Mouse (Mus musculus): Measurements from ENCODE around the gene Gns. TPM values are rescaled to one million over a fixed set of nuclear protein-coding genes. Genes with fewer than 3 reads are reported as not detected.

Gene Gns
- polyA plus RNA-seq, 1 experiment from 2014 or later = 54.4 TPM

GRCm38 (mm10) chr10:121427136-121427535 is 62.2 kb downstream of the Gns start:
- H3K27ac ChIP-seq = no peak overlapping the region
- H3K27me3 ChIP-seq (replicated peaks) = no peaks in the 10 kb centered on the region
- no peaks in the 10 kb centered on the region for H3K36me3 ChIP-seq
- no peak for ATAC-seq (ENCODE audit: low FRiP score, low read depth)
- WGBS = 71% methylated on average over 5 of the region's 5 CpGs
- H3K4me1 ChIP-seq = peaks cover 34% of the 10 kb centered on the region
- H3K4me2 ChIP-seq (replicated peaks) = no peak overlapping the region
- no peak overlapping the region for H3K4me3 ChIP-seq
- H3K9ac ChIP-seq = no peak overlapping the region
- H3K9me3 ChIP-seq = no peaks in the 10 kb centered on the region

GRCm38 (mm10) chr10:121428011-121428711 is 63.3 kb downstream of the Gns start:
- Histone ChIP-seq H3K27ac (no peak overlapping the region), H3K4me2 (replicated peaks) (no peak overlapping the region)

GRCm38 (mm10) chr10:121429089-121429488 is 64.2 kb downstream of the Gns start:
- ATAC-seq (ENCODE audit: low FRiP score, low read depth) = 0 out of 2 replicates have a peak, but pooled peaks have one; percentile 48

More at GRCm38 (mm10) chr10:121428011-121428711, 63.3 kb downstream of the Gns start:
- Histone ChIP-seq H3K4me3 (no peak overlapping the region), H3K4me1 (peaks cover 39% of the 10 kb centered on the region), H3K36me3 (no peaks in the 10 kb centered on the region), H3K9me3 (no peaks in the 10 kb centered on the region), H3K27me3 (replicated peaks) (no peaks in the 10 kb centered on the region), H3K9ac (no peak overlapping the region)
- ATAC-seq (ENCODE audit: low FRiP score, low read depth) = no peak
- WGBS = 86% methylated on average over 15 of the region's 15 CpGs

DNA sequence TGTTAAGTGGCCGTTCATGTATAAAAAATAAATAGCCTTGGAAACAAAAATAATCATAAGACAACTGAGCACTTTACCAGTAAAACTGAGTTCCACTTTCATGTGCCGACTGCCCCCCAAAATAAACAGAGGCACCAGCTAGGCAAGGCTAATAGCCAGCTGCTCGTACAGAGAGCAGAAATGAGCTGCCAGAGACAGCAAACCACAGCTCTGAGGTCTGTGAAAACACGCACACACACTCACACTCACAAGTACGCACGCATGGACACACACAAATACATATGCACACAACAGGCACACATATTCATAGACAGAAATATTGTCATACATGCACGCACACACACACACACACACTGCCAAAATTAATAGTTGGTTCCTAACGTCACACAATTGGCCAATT is 64.7 kb downstream of the Gns start:
- Histone ChIP-seq H3K27me3 (replicated peaks) (no peaks in the 10 kb centered on the region), H3K9ac (no peak overlapping the region), H3K4me2 (replicated peaks) (0 out of 2 replicates have a peak overlapping the region, but pooled peaks have one; percentile 29), H3K4me1 (peaks cover 30% of the 10 kb centered on the region), H3K36me3 (no peaks in the 10 kb centered on the region), H3K27ac (no peak overlapping the region), H3K4me3 (no peak overlapping the region), H3K9me3 (no peaks in the 10 kb centered on the region)
- no peak for ATAC-seq (ENCODE audit: low FRiP score, low read depth)
- WGBS = 61% methylated on average over 8 of the region's 8 CpGs

More at GRCm38 (mm10) chr10:121429089-121429488, 64.2 kb downstream of the Gns start:
- H3K27me3 ChIP-seq (replicated peaks) = no peaks in the 10 kb centered on the region
- no peak overlapping the region for H3K9ac ChIP-seq
- no peaks in the 10 kb centered on the region for H3K36me3 ChIP-seq
- H3K4me1 ChIP-seq = peaks cover 32% of the 10 kb centered on the region
- H3K27ac ChIP-seq = no peak overlapping the region
- 41% methylated on average over 2 of the region's 2 CpGs for WGBS
- H3K4me3 ChIP-seq = no peak overlapping the region
- no peaks in the 10 kb centered on the region for H3K9me3 ChIP-seq
- no peak overlapping the region for H3K4me2 ChIP-seq (replicated peaks)

- H3K9me3 ChIP-seq = no peaks in the 10 kb centered on the region
- H3K9ac ChIP-seq = no peak overlapping the region
- H3K4me1 ChIP-seq = peaks cover 30% of the 10 kb centered on the region
- 40% methylated on average over 14 of the region's 14 CpGs for WGBS
- no peaks in the 10 kb centered on the region for H3K27me3 ChIP-seq (replicated peaks)
- H3K27ac ChIP-seq = no peak overlapping the region
- ATAC-seq (ENCODE audit: low FRiP score, low read depth) = no peak
- H3K4me2 ChIP-seq (replicated peaks) = peak overlapping the region; percentile 29; the same call in 1 of the 2 replicates
- no peak overlapping the region for H3K4me3 ChIP-seq
- no peaks in the 10 kb centered on the region for H3K36me3 ChIP-seq
Measured at GRCm38 (mm10) chr10:121429981-121430682, 65.2 kb downstream of the Gns start.

DNA sequence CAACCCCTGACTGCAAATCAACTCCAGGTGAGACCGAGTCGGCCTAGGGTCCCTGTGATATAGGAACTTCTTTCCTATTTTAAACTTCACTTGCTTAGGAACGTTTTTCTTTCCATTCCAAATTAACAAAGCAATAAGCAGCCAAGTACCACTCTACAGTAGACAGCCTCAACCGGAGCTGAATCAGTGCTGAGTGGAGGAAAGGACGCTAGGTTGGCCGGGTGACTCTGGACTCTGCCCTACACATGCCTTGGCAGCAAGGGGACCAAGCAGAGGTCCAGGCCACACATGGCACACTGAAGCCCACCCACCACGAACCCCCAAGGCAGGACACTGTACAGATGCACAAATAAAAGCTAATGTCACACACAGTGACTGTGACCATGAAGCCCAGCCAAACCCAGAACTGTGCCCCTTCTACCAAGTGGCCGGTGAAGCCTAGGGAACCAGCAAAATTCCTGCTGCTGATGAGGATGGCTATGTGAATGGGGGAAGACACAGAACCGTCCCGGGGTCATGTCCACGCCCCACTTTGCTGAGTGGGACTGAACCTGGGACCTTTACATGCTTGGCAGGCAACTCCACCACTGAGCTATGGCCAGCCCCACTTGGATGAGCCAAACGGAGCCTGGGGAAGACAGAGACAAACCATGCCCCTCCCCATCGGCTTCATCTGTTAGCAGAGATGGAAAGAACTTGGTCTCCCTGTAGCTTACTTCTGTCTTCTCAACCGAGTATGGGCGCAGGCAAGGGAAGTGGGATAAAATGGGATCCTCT is 66.1 kb downstream of the Gns start:
- Histone ChIP-seq H3K4me2 (replicated peaks) (no peak overlapping the region), H3K9me3 (no peaks in the 10 kb centered on the region), H3K27me3 (replicated peaks) (no peaks in the 10 kb centered on the region), H3K9ac (no peak overlapping the region), H3K4me3 (no peak overlapping the region), H3K36me3 (no peaks in the 10 kb centered on the region), H3K4me1 (peaks cover 34% of the 10 kb centered on the region), H3K27ac (no peak overlapping the region)
- 82% methylated on average over 15 of the region's 15 CpGs for WGBS
- ATAC-seq (ENCODE audit: low FRiP score, low read depth) = no peak

- no peaks in the 10 kb centered on the region for H3K9me3 ChIP-seq
- 64% methylated on average over 12 of the region's 12 CpGs for WGBS
- no peak for ATAC-seq (ENCODE audit: low FRiP score, low read depth)
- no peak overlapping the region for H3K4me2 ChIP-seq (replicated peaks)
- H3K4me3 ChIP-seq = no peak overlapping the region
- no peak overlapping the region for H3K27ac ChIP-seq
- H3K36me3 ChIP-seq = no peaks in the 10 kb centered on the region
- H3K4me1 ChIP-seq = peaks cover 39% of the 10 kb centered on the region
- H3K9ac ChIP-seq = no peak overlapping the region
- no peaks in the 10 kb centered on the region for H3K27me3 ChIP-seq (replicated peaks)
Measured at GRCm38 (mm10) chr10:121432041-121432634, 67.2 kb downstream of the Gns start.

DNA sequence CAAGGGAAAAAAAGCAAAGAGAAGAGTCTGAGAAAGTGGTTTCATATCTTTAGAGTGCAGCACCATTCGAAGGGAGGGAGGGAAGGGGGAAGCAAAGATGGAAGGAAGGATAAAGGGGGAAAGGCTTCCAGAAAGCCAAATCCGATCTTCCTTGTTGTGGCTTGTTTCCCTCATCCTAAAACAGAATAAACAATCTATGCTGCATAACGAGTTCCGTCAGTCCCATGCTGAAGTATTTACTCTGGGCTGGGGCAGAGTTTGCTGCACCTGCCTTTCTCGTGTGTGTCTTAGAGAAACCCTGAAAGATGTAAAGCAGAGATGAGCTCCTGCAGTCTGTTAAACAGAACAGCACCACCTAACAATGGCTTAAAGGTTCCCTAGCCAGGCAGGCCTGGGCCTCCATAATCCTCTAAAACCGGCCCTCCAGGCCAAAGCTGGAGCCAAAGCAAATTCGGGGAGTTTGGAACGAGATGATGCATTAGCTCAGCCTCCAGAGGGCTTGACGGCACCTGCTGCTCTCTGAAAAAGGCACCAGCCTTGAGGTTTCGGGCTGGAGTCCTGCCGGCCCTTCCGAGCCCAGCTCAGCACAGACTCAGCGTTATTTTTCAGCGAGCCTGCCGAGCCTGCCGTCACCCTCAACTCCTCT is 67.9 kb downstream of the Gns start:
- Histone ChIP-seq H3K9me3 (no peaks in the 10 kb centered on the region), H3K36me3 (no peaks in the 10 kb centered on the region), H3K27me3 (replicated peaks) (no peaks in the 10 kb centered on the region), H3K4me1 (peaks cover 39% of the 10 kb centered on the region), H3K4me2 (replicated peaks) (no peak overlapping the region), H3K9ac (no peak overlapping the region), H3K4me3 (no peak overlapping the region), H3K27ac (no peak overlapping the region)
- no peak for ATAC-seq (ENCODE audit: low FRiP score, low read depth)
- 44% methylated on average over 16 of the region's 16 CpGs for WGBS

- Histone ChIP-seq H3K4me3 (no peak overlapping the region), H3K36me3 (no peaks in the 10 kb centered on the region), H3K9ac (no peak overlapping the region), H3K9me3 (no peaks in the 10 kb centered on the region), H3K27ac (no peak overlapping the region), H3K4me1 (peaks cover 32% of the 10 kb centered on the region), H3K4me2 (replicated peaks) (no peak overlapping the region), H3K27me3 (replicated peaks) (no peaks in the 10 kb centered on the region)
- no peak for ATAC-seq (ENCODE audit: low FRiP score, low read depth)
- 82% methylated on average over 15 of the region's 15 CpGs for WGBS
Measured at GRCm38 (mm10) chr10:121434441-121435103, 69.7 kb downstream of the Gns start.

DNA sequence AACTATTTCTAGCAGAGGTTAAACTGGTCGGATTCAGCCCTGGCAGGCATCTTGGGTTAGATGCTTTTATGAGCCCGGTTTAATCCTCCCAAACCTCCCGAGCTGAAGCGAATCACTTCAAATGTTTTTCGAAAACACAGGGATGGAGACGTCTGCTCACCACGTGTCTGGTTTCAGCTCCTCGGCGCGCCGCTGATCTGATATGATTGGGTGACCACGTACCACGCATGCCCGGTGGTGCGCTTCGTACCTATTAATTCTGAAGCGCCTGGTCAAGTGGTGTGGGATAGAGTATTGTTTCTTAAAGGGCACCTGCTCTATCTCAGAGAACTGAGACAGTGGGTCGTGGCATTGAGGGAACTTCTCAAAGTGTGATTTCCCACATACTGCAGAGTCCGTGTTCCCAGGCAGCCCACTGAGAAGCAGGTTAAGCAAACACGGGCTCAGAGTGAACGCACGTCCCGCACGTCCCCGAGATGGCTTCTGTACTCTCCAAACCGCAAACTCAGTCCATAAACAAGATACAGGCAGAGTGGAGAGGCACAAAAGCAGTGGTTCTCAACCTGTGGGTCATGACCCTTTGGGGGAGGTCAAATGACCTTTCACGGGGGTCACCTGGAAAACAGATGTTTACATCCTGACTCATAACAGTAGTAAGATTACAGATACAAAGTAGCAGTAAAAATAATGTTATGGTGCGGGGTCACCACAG is 70.8 kb downstream of the Gns start:
- H3K27me3 ChIP-seq (replicated peaks) = no peaks in the 10 kb centered on the region
- H3K4me3 ChIP-seq = no peak overlapping the region
- no peaks in the 10 kb centered on the region for H3K36me3 ChIP-seq
- H3K9ac ChIP-seq = no peak overlapping the region
- H3K9me3 ChIP-seq = no peaks in the 10 kb centered on the region
- WGBS = 68% methylated on average over 28 of the region's 28 CpGs
- H3K4me1 ChIP-seq = peaks cover 22% of the 10 kb centered on the region
- ATAC-seq (ENCODE audit: low FRiP score, low read depth) = no peak
- H3K4me2 ChIP-seq (replicated peaks) = peak overlapping the region; percentile 26; the same call in 1 of the 2 replicates
- no peak overlapping the region for H3K27ac ChIP-seq

- Histone ChIP-seq H3K9me3 (no peaks in the 10 kb centered on the region), H3K4me3 (no peak overlapping the region), H3K36me3 (no peaks in the 10 kb centered on the region), H3K27ac (no peak overlapping the region), H3K27me3 (replicated peaks) (no peaks in the 10 kb centered on the region), H3K9ac (no peak overlapping the region), H3K4me2 (replicated peaks) (no peak overlapping the region; the same call in 1 of the 2 replicates), H3K4me1 (peaks cover 22% of the 10 kb centered on the region)
- WGBS = 49% methylated on average over 8 of the region's 8 CpGs
- no peak for ATAC-seq (ENCODE audit: low FRiP score, low read depth)
Measured at GRCm38 (mm10) chr10:121436258-121436645, 71.4 kb downstream of the Gns start.

All from neural tube, embryonic 12.5 days (tissue).